Mouse (Mus musculus): ENCODE measurements at regions not wholly inside any gene's neighbourhood (a gene's known extent, or its start where the extent isn't known, plus 50 kb on each side); places are given as distances from the start of the nearest gene placed in this dataset.
A peak's percentile ranks its signal among the peaks of the same experiment; 100 is the strongest.

- Histone ChIP-seq H3K27me3 (ENCODE audit: control insufficient read depth, insufficient read depth, low read length) (peaks cover 11% of the 10 kb centered on the region; the same call in 1 of the 2 replicates), H3K36me3 (ENCODE audit: control insufficient read depth, insufficient read depth, low read length) (no peaks in the 10 kb centered on the region), H3K4me1 (ENCODE audit: control insufficient read depth, insufficient read depth, low read length) (peaks cover 6% of the 10 kb centered on the region; the same call in 1 of the 2 replicates), H3K9ac (replicated peaks; ENCODE audit: low read depth, low read length) (no peak overlapping the region), H3K4me3 (ENCODE audit: low read depth, low read length) (no peak overlapping the region), H3K4me2 (ENCODE audit: low read depth, low read length) (no peak overlapping the region), H3K27ac (ENCODE audit: low read depth, low read length) (no peak overlapping the region), H3K9me3 (ENCODE audit: control insufficient read depth, low read length) (no peaks in the 10 kb centered on the region)
- 73% methylated on average over 5 of the region's 5 CpGs for whole genome bisulfite sequencing
- ATAC-seq (ENCODE audit: low read depth): no peak
Observed at GRCm38 (mm10) chr13:94687295-94687694, 101.4 kb upstream of the Tbca start.

DNA sequence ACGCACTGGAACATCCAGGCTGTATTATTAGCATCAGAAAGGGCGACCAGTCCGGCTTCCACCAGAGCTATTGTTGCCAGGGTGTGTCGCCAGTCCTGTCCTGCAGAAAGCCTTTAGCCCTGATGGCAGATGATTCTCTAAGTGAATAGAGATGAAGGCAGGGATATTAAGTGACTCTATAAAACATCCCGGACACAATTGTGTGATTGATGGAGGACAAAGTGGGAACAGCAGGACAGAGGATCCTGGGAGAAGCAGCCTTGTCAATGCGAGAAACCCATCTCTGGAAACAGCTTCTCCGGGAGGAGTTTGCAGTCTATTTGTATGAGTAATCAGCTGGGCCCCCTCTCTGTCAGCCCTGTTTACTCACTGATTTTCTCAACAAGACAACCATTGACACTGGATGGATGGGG is 82.1 kb upstream of the Tbca start:
- peaks cover 49% of the 10 kb centered on the region for H3K27me3 ChIP-seq (ENCODE audit: control insufficient read depth, insufficient read depth, low read length)
- H3K4me1 ChIP-seq (ENCODE audit: control insufficient read depth, insufficient read depth, low read length): 0 out of 2 replicates have a peak, but pooled peaks cover 5% of the 10 kb centered on the region
- no peaks in the 10 kb centered on the region for H3K36me3 ChIP-seq (ENCODE audit: control insufficient read depth, insufficient read depth, low read length)
- no peak overlapping the region for H3K4me2 ChIP-seq (ENCODE audit: low read depth, low read length)
- no peaks in the 10 kb centered on the region for H3K9me3 ChIP-seq (ENCODE audit: control insufficient read depth, low read length)
- no peak for ATAC-seq (ENCODE audit: low read depth)
- WGBS: 3% methylated on average over 7 of the region's 7 CpGs
- no peak overlapping the region for H3K9ac ChIP-seq (replicated peaks; ENCODE audit: low read depth, low read length)
- 0 out of 2 replicates have a peak overlapping the region, but pooled peaks have one; percentile 49 for H3K27ac ChIP-seq (ENCODE audit: low read depth, low read length)
- H3K4me3 ChIP-seq (ENCODE audit: low read depth, low read length): no peak overlapping the region

- peaks cover 56% of the 10 kb centered on the region for H3K27me3 ChIP-seq (ENCODE audit: control insufficient read depth, insufficient read depth, low read length)
- H3K27ac ChIP-seq (ENCODE audit: low read depth, low read length): peak overlapping the region; percentile 8; the same call in 1 of the 2 replicates
- ATAC-seq (ENCODE audit: low read depth): no peak
- no peak overlapping the region for H3K9ac ChIP-seq (replicated peaks; ENCODE audit: low read depth, low read length)
- H3K4me2 ChIP-seq (ENCODE audit: low read depth, low read length): no peak overlapping the region
- no peaks in the 10 kb centered on the region for H3K36me3 ChIP-seq (ENCODE audit: control insufficient read depth, insufficient read depth, low read length)
- no peaks in the 10 kb centered on the region for H3K9me3 ChIP-seq (ENCODE audit: control insufficient read depth, low read length)
- no peak overlapping the region for H3K4me3 ChIP-seq (ENCODE audit: low read depth, low read length)
- H3K4me1 ChIP-seq (ENCODE audit: control insufficient read depth, insufficient read depth, low read length): 0 out of 2 replicates have a peak, but pooled peaks cover 3% of the 10 kb centered on the region
- whole genome bisulfite sequencing: 1% methylated on average over 32 of the region's 32 CpGs
Observed at GRCm38 (mm10) chr13:94707371-94708280, 81.1 kb upstream of the Tbca start.

- WGBS: 25% methylated on average over 5 of the region's 5 CpGs
- Histone ChIP-seq H3K9me3 (ENCODE audit: control insufficient read depth, low read length) (no peaks in the 10 kb centered on the region), H3K4me1 (ENCODE audit: control insufficient read depth, insufficient read depth, low read length) (no peaks in the 10 kb centered on the region), H3K36me3 (ENCODE audit: control insufficient read depth, insufficient read depth, low read length) (no peaks in the 10 kb centered on the region), H3K27me3 (ENCODE audit: control insufficient read depth, insufficient read depth, low read length) (peaks cover 59% of the 10 kb centered on the region), H3K4me2 (ENCODE audit: low read depth, low read length) (no peak overlapping the region), H3K4me3 (ENCODE audit: low read depth, low read length) (no peak overlapping the region), H3K9ac (replicated peaks; ENCODE audit: low read depth, low read length) (no peak overlapping the region), H3K27ac (ENCODE audit: low read depth, low read length) (no peak overlapping the region)
- no peak for ATAC-seq (ENCODE audit: low read depth)
Observed at GRCm38 (mm10) chr13:94708786-94709185, 79.9 kb upstream of the Tbca start.

- Histone ChIP-seq H3K4me2 (ENCODE audit: low read depth, low read length) (peak overlapping the region; percentile 35), H3K27ac (ENCODE audit: low read depth, low read length) (no peak overlapping the region), H3K9ac (replicated peaks; ENCODE audit: low read depth, low read length) (0 out of 2 replicates have a peak overlapping the region, but pooled peaks have one; percentile 17), H3K27me3 (ENCODE audit: control insufficient read depth, insufficient read depth, low read length) (peaks cover 60% of the 10 kb centered on the region), H3K4me1 (ENCODE audit: control insufficient read depth, insufficient read depth, low read length) (no peaks in the 10 kb centered on the region), H3K4me3 (ENCODE audit: low read depth, low read length) (0 out of 2 replicates have a peak overlapping the region, but pooled peaks have one; percentile 8), H3K9me3 (ENCODE audit: control insufficient read depth, low read length) (no peaks in the 10 kb centered on the region), H3K36me3 (ENCODE audit: control insufficient read depth, insufficient read depth, low read length) (no peaks in the 10 kb centered on the region)
- peak; percentile 63 for ATAC-seq (ENCODE audit: low read depth)
- WGBS: under 1% methylated on average over 50 of the region's 50 CpGs
Observed at GRCm38 (mm10) chr13:94709691-94710573, 78.8 kb upstream of the Tbca start.

DNA sequence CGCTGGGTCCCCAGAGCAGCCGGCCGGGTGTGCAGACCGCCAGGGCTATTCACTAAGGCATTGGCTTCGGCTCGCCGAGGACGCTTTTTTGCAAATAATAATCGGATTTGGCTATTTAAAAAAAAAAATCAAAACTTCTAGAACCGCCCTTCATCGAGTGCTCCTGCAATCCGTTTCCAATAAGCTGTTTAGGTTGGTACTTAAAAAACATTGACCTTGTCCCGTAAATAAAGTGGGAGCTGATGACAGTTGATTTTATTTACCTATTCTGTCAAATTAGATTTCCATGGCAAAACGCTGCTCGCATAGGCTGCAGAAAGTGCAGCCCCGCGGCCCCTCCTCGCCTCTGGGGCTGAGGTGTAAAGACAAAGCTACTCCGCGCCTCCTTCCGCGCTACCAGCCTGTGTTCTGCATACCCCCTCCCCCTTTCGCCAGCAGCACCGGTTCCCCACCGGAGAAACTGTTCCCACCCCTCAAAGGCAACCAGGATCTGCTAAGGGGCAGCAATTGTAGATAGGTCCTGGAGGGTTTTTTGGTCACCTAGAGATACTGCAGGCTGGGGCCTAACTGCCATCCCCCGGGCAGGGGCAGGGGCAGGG is 78.0 kb upstream of the Tbca start:
- H3K36me3 ChIP-seq (ENCODE audit: control insufficient read depth, insufficient read depth, low read length): no peaks in the 10 kb centered on the region
- no peaks in the 10 kb centered on the region for H3K4me1 ChIP-seq (ENCODE audit: control insufficient read depth, insufficient read depth, low read length)
- H3K9ac ChIP-seq (replicated peaks; ENCODE audit: low read depth, low read length): 0 out of 2 replicates have a peak overlapping the region, but pooled peaks have one; percentile 17
- peak overlapping the region; percentile 35 for H3K4me2 ChIP-seq (ENCODE audit: low read depth, low read length)
- 1% methylated on average over 26 of the region's 26 CpGs for WGBS
- 0 out of 2 replicates have a peak overlapping the region, but pooled peaks have one; percentile 8 for H3K4me3 ChIP-seq (ENCODE audit: low read depth, low read length)
- H3K27ac ChIP-seq (ENCODE audit: low read depth, low read length): no peak overlapping the region
- peaks cover 54% of the 10 kb centered on the region for H3K27me3 ChIP-seq (ENCODE audit: control insufficient read depth, insufficient read depth, low read length)
- H3K9me3 ChIP-seq (ENCODE audit: control insufficient read depth, low read length): no peaks in the 10 kb centered on the region
- no peak for ATAC-seq (ENCODE audit: low read depth)

DNA sequence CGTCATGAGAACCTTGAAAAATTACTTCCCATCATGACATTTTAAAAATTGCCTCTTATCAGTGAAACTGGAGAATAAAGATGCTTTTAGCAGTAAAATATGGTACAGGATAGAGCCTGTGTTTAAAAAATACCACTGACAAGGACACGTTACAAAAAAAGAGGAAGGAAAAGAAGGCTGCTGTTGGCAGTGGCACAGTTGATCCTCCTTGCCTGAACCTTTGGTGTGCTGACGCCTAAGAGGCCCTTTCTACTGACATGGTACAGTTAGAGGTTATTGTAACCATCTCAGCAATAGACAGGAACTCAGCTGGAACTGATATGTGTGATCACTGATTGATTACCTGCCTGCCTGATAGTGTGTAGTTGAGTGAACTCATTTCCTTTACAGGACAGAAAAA is 75.3 kb upstream of the Tbca start:
- Histone ChIP-seq H3K4me2 (ENCODE audit: low read depth, low read length) (no peak overlapping the region), H3K27ac (ENCODE audit: low read depth, low read length) (no peak overlapping the region), H3K9ac (replicated peaks; ENCODE audit: low read depth, low read length) (no peak overlapping the region)

GRCm38 (mm10) chr13:94721625-94722024 is 67.1 kb upstream of the Tbca start:
- Histone ChIP-seq H3K4me3 (ENCODE audit: low read depth, low read length) (no peak overlapping the region), H3K27ac (ENCODE audit: low read depth, low read length) (no peak overlapping the region), H3K4me2 (ENCODE audit: low read depth, low read length) (no peak overlapping the region), H3K4me1 (ENCODE audit: control insufficient read depth, insufficient read depth, low read length) (no peaks in the 10 kb centered on the region), H3K27me3 (ENCODE audit: control insufficient read depth, insufficient read depth, low read length) (0 out of 2 replicates have a peak, but pooled peaks cover 2% of the 10 kb centered on the region), H3K36me3 (ENCODE audit: control insufficient read depth, insufficient read depth, low read length) (no peaks in the 10 kb centered on the region), H3K9me3 (ENCODE audit: control insufficient read depth, low read length) (no peaks in the 10 kb centered on the region), H3K9ac (replicated peaks; ENCODE audit: low read depth, low read length) (no peak overlapping the region)
- ATAC-seq (ENCODE audit: low read depth): no peak
- 75% methylated on average over 4 of the region's 4 CpGs for WGBS

More for the DNA sequence above, 75.3 kb upstream of the Tbca start:
- no peaks in the 10 kb centered on the region for H3K4me1 ChIP-seq (ENCODE audit: control insufficient read depth, insufficient read depth, low read length)
- H3K36me3 ChIP-seq (ENCODE audit: control insufficient read depth, insufficient read depth, low read length): no peaks in the 10 kb centered on the region
- H3K9me3 ChIP-seq (ENCODE audit: control insufficient read depth, low read length): no peaks in the 10 kb centered on the region
- no peak overlapping the region for H3K4me3 ChIP-seq (ENCODE audit: low read depth, low read length)
- ATAC-seq (ENCODE audit: low read depth): no peak
- 61% methylated on average over 3 of the region's 3 CpGs for WGBS
- peaks cover 48% of the 10 kb centered on the region for H3K27me3 ChIP-seq (ENCODE audit: control insufficient read depth, insufficient read depth, low read length)

Data from neural tube, embryonic 14.5 days (tissue).